Mouse (Mus musculus): Measurements from ENCODE around the gene Tor1a.

DNA sequence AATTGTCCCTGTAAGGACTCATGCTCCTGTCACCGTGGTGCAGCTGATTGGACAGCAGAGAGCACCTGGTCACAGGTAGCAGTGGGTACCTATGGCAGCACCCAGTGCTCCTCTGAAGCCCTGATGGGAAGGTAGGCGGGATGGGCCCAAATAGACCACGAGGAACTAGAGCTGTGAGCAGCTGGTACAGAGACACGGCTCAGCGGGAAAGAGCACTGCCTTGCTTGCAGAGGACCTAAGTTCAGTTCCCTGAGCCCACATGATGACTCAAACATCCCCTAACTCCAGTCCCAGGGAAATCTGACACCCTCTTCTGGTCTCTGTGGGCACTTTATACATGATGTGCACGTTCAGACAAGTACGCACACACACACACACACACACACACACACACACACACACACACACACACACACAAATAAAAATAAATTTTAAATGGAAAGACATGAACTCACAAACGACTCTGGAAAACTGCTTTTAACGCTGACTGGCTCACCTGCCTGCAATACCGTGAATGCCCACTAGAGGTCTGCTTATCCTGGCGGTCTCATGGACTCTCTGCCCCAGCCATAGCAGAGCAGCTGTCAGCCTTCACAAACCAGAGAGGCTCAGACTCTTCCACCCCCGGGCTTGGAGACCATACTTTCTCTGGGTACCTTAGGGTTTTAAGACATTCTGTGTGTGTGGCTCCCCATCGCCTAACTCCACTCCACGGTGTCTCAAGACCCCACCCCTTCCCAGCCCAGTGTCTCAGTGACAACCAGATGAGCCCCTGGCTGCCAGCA lies 39.7 kb downstream of the Tor1a start:
- TF ChIP-seq E2F4 (IDR thresholded peaks at IDR 0.05; ENCODE audit: insufficient read depth) (no peak), POLR2A (IDR thresholded peaks at IDR 0.05; ENCODE audit: insufficient read length, low read depth) (no peak)
